Mouse (Mus musculus): ENCODE measurements at regions not wholly inside any gene's neighbourhood (a gene's known extent, or its start where the extent isn't known, plus 50 kb on each side); places are given as distances from the start of the nearest gene placed in this dataset.
"Not testable (repeated sequence)": the region's sequence is repeated elsewhere in the genome, so short reads cannot be mapped to it uniquely, and the experiment has no call there.

DNA sequence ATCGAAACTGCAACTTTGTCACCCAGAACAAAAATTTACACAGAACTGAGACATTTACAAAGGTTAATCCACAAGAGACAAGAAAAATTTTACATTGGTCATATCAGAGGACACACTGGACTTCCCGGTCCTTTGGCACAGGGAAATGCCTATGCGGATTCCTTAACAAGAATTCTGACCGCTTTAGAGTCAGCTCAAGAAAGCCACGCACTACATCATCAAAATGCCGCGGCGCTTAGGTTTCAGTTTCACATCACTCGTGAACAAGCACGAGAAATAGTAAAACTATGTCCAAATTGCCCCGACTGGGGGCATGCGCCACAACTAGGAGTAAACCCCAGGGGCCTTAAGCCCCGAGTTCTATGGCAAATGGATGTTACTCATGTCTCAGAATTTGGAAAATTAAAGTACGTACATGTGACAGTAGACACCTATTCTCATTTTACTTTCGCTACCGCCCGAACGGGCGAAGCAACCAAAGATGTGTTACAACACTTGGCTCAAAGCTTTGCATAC lies 712.5 kb upstream of the Tacstd2 start:
- H3K36me3 ChIP-seq (ENCODE audit: control insufficient read depth, insufficient read depth, low read length); H3K27me3 ChIP-seq (ENCODE audit: control insufficient read depth, insufficient read depth, low read length); H3K4me3 ChIP-seq (ENCODE audit: control insufficient read depth, low read depth, low read length); H3K27ac ChIP-seq (ENCODE audit: control insufficient read depth, insufficient read depth, low read depth, low read length); H3K4me1 ChIP-seq (ENCODE audit: control insufficient read depth, insufficient read depth, low read length): not testable (repeated sequence)

DNA sequence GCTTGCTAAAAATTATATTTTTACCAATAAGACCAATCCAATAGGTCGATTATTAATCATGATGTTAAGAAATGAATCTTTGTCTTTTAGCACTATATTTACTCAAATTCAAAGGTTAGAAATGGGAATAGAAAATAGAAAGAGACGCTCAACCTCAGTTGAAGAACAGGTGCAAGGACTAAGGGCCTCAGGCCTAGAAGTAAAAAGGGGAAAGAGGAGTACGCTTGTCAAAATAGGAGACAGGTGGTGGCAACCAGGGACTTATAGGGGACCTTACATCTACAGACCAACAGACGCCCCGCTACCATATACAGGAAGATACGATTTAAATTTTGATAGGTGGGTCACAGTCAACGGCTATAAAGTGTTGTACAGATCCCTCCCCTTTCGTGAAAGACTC lies 707.2 kb upstream of the Tacstd2 start:
- not testable (repeated sequence) for H3K27ac ChIP-seq (ENCODE audit: control insufficient read depth, insufficient read depth, low read depth, low read length); H3K27me3 ChIP-seq (ENCODE audit: control insufficient read depth, insufficient read depth, low read length); H3K36me3 ChIP-seq (ENCODE audit: control insufficient read depth, insufficient read depth, low read length); H3K4me1 ChIP-seq (ENCODE audit: control insufficient read depth, insufficient read depth, low read length); H3K4me3 ChIP-seq (ENCODE audit: control insufficient read depth, low read depth, low read length)

DNA sequence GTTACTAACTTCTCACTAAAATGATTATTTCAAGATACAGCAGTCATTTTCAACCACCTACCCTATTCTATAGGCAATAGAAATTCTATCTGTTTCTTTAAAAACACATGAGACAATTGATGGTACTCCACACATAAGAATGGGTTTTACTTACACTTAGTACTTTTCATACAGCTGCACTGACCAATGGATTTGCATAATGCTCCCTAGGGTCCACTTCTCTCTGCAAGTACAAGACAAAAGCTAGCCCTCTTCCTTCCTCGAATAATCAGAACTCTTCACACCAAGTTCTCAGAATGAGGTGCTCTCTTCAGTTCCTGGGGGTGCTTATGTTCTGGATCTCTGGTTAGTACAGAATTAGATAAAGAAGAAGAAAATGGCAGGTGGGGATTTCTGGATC lies 684.1 kb upstream of the Tacstd2 start:
- Histone ChIP-seq H3K4me1 (ENCODE audit: control insufficient read depth, insufficient read depth, low read length) (no peaks in the 10 kb centered on the region), H3K27me3 (ENCODE audit: control insufficient read depth, insufficient read depth, low read length) (no peaks in the 10 kb centered on the region), H3K36me3 (ENCODE audit: control insufficient read depth, insufficient read depth, low read length) (no peaks in the 10 kb centered on the region), H3K27ac (ENCODE audit: control insufficient read depth, insufficient read depth, low read depth, low read length) (no peak overlapping the region), H3K4me3 (ENCODE audit: control insufficient read depth, low read depth, low read length) (no peak overlapping the region)
- TF ChIP-seq CTCF (IDR thresholded peaks at IDR 0.05; ENCODE audit: control insufficient read depth, insufficient read depth, insufficient replicate concordance, low read depth, low read length) (no peak), POLR2A (IDR thresholded peaks at IDR 0.05; ENCODE audit: control insufficient read depth, low read depth, low read length) (no peak)

DNA sequence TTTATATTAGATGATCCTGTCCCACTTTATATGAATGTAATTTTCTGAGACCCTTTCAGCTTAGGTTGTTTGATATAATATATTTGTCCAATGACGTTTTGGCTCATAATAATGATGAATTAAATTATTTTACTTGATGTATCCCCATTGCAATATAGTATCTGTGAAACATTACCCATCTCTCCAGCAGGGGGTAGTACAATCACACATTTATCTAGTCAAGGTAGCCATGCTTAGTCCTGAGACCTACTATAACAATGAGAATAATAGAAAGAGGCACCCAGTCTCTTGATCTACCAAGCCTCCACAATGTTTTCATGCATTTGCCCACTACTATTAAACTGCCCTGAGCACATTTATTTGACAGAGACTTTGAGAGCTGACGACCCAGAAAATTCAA lies 665.9 kb upstream of the Tacstd2 start:
- Histone ChIP-seq H3K4me3 (ENCODE audit: control insufficient read depth, low read depth, low read length) (no peak overlapping the region), H3K27ac (ENCODE audit: control insufficient read depth, insufficient read depth, low read depth, low read length) (no peak overlapping the region), H3K27me3 (ENCODE audit: control insufficient read depth, insufficient read depth, low read length) (no peaks in the 10 kb centered on the region), H3K4me1 (ENCODE audit: control insufficient read depth, insufficient read depth, low read length) (no peaks in the 10 kb centered on the region), H3K36me3 (ENCODE audit: control insufficient read depth, insufficient read depth, low read length) (no peaks in the 10 kb centered on the region)
- TF ChIP-seq CTCF (IDR thresholded peaks at IDR 0.05; ENCODE audit: control insufficient read depth, insufficient read depth, insufficient replicate concordance, low read depth, low read length) (no peak), POLR2A (IDR thresholded peaks at IDR 0.05; ENCODE audit: control insufficient read depth, low read depth, low read length) (no peak)

DNA sequence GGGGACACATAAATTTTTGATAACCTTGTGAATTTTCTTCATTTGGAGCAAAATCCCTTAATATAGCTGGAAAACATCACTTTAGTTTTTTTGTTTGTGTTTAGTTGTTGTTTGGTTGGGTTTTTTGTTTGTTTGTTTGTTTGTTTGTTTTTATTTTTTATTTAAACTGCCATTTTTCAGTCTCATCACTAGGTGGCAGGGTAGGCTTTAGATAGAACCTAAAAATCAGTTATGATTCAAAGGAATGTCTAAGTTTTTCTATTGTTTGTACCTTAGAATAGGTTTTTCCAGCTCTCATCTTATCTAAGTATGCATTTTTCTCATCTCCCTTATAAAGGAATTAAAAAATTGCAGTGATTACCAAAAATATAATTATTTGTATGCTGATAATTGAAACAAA lies 662.4 kb upstream of the Tacstd2 start:
- Histone ChIP-seq H3K36me3 (ENCODE audit: control insufficient read depth, insufficient read depth, low read length) (no peaks in the 10 kb centered on the region), H3K4me3 (ENCODE audit: control insufficient read depth, low read depth, low read length) (no peak overlapping the region), H3K27ac (ENCODE audit: control insufficient read depth, insufficient read depth, low read depth, low read length) (no peak overlapping the region), H3K27me3 (ENCODE audit: control insufficient read depth, insufficient read depth, low read length) (no peaks in the 10 kb centered on the region), H3K4me1 (ENCODE audit: control insufficient read depth, insufficient read depth, low read length) (no peaks in the 10 kb centered on the region)
- TF ChIP-seq CTCF (IDR thresholded peaks at IDR 0.05; ENCODE audit: control insufficient read depth, insufficient read depth, insufficient replicate concordance, low read depth, low read length): no peak
- no peak for TF ChIP-seq POLR2A (IDR thresholded peaks at IDR 0.05; ENCODE audit: control insufficient read depth, low read depth, low read length)

DNA sequence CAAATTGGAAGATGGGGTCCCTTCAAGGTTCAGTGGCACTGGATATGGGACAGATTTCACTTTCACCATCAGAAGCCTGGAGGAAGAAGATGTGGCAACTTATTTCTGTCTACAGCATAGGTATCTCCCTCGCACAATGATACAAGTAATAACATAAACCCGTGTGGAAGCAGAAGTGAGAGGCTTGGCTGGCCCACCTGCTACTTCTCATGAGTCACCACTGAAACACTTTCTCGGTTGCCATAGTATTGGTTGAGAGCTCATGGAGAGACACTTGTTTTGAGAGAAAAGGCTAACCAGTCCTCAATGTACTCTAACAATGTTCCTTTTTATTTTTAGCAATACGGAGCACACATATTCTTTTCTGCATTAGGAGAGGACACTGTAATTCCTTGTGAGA lies 629.2 kb upstream of the Tacstd2 start:
- Histone ChIP-seq H3K4me3 (ENCODE audit: control insufficient read depth, low read depth, low read length) (no peak overlapping the region), H3K4me1 (ENCODE audit: control insufficient read depth, insufficient read depth, low read length) (no peaks in the 10 kb centered on the region), H3K27me3 (ENCODE audit: control insufficient read depth, insufficient read depth, low read length) (no peaks in the 10 kb centered on the region), H3K27ac (ENCODE audit: control insufficient read depth, insufficient read depth, low read depth, low read length) (no peak overlapping the region), H3K36me3 (ENCODE audit: control insufficient read depth, insufficient read depth, low read length) (no peaks in the 10 kb centered on the region)
- TF ChIP-seq POLR2A (IDR thresholded peaks at IDR 0.05; ENCODE audit: control insufficient read depth, low read depth, low read length) (no peak), CTCF (IDR thresholded peaks at IDR 0.05; ENCODE audit: control insufficient read depth, insufficient read depth, insufficient replicate concordance, low read depth, low read length) (no peak)

DNA sequence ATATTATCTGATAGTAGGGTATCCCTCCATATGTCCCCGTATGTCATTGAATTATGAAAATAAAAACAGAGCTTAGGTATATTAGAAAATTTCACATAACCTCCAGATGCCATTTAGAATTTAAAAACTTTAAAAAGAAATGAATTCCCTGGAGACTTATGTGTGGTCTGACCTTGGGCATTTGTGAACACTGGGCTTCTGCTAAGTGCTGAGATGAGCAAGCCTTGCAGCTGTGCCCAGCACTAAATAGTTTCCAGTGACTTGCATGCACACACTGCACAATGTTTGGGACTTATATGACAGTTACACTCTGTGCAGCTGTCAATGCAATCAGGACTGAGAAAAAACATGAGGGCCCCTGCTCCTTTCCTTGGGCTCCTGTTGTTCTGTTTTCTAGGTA lies 628.5 kb upstream of the Tacstd2 start:
- H3K27me3 ChIP-seq (ENCODE audit: control insufficient read depth, insufficient read depth, low read length); H3K36me3 ChIP-seq (ENCODE audit: control insufficient read depth, insufficient read depth, low read length); H3K4me1 ChIP-seq (ENCODE audit: control insufficient read depth, insufficient read depth, low read length); H3K4me3 ChIP-seq (ENCODE audit: control insufficient read depth, low read depth, low read length); H3K27ac ChIP-seq (ENCODE audit: control insufficient read depth, insufficient read depth, low read depth, low read length): not testable (repeated sequence)

DNA sequence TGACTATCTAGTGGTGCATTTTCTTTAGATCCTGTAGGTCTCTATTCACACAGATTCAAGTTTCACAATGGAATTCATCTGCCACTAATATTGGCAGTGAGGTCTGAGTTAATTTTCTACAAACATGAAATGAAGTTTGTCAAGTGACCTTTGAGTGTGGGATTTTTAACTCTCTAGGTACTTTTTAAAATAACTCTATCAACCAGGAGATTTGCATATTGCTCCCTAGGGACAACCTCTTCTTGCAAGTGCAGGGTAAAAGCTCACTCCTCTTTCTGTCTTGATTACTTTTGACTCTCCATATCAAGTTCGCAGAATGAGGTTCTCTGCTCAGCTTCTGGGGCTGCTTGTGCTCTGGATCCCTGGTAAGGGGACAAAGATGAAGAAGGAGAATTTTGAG lies 616.0 kb upstream of the Tacstd2 start:
- Histone ChIP-seq H3K4me1 (ENCODE audit: control insufficient read depth, insufficient read depth, low read length) (no peaks in the 10 kb centered on the region), H3K36me3 (ENCODE audit: control insufficient read depth, insufficient read depth, low read length) (no peaks in the 10 kb centered on the region), H3K27ac (ENCODE audit: control insufficient read depth, insufficient read depth, low read depth, low read length) (no peak overlapping the region), H3K4me3 (ENCODE audit: control insufficient read depth, low read depth, low read length) (no peak overlapping the region), H3K27me3 (ENCODE audit: control insufficient read depth, insufficient read depth, low read length) (no peaks in the 10 kb centered on the region)
- no peak for TF ChIP-seq POLR2A (IDR thresholded peaks at IDR 0.05; ENCODE audit: control insufficient read depth, low read depth, low read length)
- TF ChIP-seq CTCF (IDR thresholded peaks at IDR 0.05; ENCODE audit: control insufficient read depth, insufficient read depth, insufficient replicate concordance, low read depth, low read length): no peak
